9 mouse cellular contexts compared by ENCODE assay signal in the genomic region with DNA sequence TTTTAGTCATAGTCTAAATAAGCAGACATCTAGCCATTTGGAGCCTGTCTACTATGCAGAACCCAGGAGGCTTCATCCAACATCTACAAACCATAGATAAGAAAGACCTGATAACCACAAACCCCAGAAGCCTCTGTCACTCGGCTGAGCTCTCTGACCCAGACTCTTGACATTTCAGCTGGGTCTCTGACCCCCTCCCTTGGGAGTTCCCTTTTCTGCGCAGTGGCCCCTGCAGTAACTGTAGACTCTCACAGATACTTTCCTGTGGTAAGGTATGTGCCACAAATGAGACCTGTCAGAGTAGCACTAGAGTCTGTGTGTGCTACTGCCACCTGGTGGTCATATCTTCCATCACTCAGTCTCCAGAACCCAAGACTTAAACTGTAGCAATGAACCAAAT. TPM values are rescaled to one million over a fixed set of nuclear protein-coding genes. Genes with fewer than 3 reads are reported as not detected.
DNase-seq lines count a peak whose midpoint lies in the region; ATAC-seq lines count a peak whose summit lies in the region.
"Had no signal": no experiment of that assay in that cellular context is flagged by ENCODE, and none has a peak within 500 bp of the region (broad histone marks: within the 10 kb centered on the region; RNA-seq: fewer than 3 reads in every experiment).

No protein-coding gene starts in this region.

- peak; percentile 87 for ATAC-seq in forebrain, embryonic 15.5 days (replicated peaks)
- ATAC-seq in hematopoietic stem cell, adult 5-6 weeks (replicated peaks in 1 of 2; ENCODE audit: insufficient read depth in 1 of 2, low FRiP score in 2 of 2, low TSS enrichment in 1 of 2, low read depth in 1 of 2, poor library complexity in 2 of 2, severe bottlenecking in 2 of 2), result peak; percentile 97 to 98

- H3K9me3 ChIP-seq in forebrain, embryonic 15.5 days, result no peaks in the 10 kb centered on the region
- H3K9me3 ChIP-seq: midbrain, embryonic 12.5 days had no signal

- no peak overlapping the region for H3K4me2 ChIP-seq in forebrain, embryonic 15.5 days (replicated peaks)
- H3K4me2 ChIP-seq: midbrain, embryonic 12.5 days had no signal

- no peak overlapping the region for H3K4me3 ChIP-seq in forebrain, embryonic 15.5 days
- H3K4me3 ChIP-seq: midbrain, embryonic 12.5 days had no signal

- H3K27me3 ChIP-seq in forebrain, embryonic 15.5 days, result no peaks in the 10 kb centered on the region
- H3K27me3 ChIP-seq: midbrain, embryonic 12.5 days had no signal

- no peaks in the 10 kb centered on the region for H3K36me3 ChIP-seq in forebrain, embryonic 15.5 days
- H3K36me3 ChIP-seq: midbrain, embryonic 12.5 days had no signal

- H3K4me1 ChIP-seq in forebrain, embryonic 15.5 days, result no peaks in the 10 kb centered on the region
- H3K4me1 ChIP-seq: midbrain, embryonic 12.5 days had no signal

- WGBS in forebrain, embryonic 15.5 days, result 37% methylated on average over 2 of the region's 2 CpGs

- no peak overlapping the region for H3K27ac ChIP-seq in forebrain, embryonic 15.5 days (replicated peaks)
- H3K27ac ChIP-seq: midbrain, embryonic 12.5 days had no signal

- DNase-seq in Muller cell, postnatal 12 days (ENCODE audit: inconsistent ontology term), result peak; percentile 57
- peak; percentile 42 for DNase-seq in cerebellum, adult 11 months
- DNase-seq in layer of hippocampus, postnatal 10 days (ENCODE audit: low spot score in 2 of 2), result peak; percentile 75 to 82
- DNase-seq in lung, postnatal 14 days, result peak; percentile 82
- DNase-seq in right cerebral cortex, adult 18-20 months, result peak; percentile 79
- DNase-seq in urinary bladder, postnatal 25 days (ENCODE audit: low spot score), result peak; percentile 65

- no peak overlapping the region for H3K9ac ChIP-seq in forebrain, embryonic 15.5 days (replicated peaks)
- H3K9ac ChIP-seq: midbrain, embryonic 12.5 days had no signal

RNA-seq across cellular contexts. Expression of a gene that starts 54.5 kb away (rescaled TPM):
- polyA plus RNA-seq in forebrain, embryonic 15.5 days (2015; fragmentation: Nextera tagmentation; extraction: Ambion mirVana), result 44.4 and 44.9 TPM in 2 replicates
- 10.6 and 10.7 TPM in 2 replicates for total RNA-seq in hematopoietic stem cell, adult 5-6 weeks (2017)
- total RNA-seq in layer of hippocampus, postnatal 10 days (2021), result 10 to 100 TPM; 15.9 to 17.7 TPM
